24 mouse cellular contexts compared by ENCODE assay signal in the genomic region with DNA sequence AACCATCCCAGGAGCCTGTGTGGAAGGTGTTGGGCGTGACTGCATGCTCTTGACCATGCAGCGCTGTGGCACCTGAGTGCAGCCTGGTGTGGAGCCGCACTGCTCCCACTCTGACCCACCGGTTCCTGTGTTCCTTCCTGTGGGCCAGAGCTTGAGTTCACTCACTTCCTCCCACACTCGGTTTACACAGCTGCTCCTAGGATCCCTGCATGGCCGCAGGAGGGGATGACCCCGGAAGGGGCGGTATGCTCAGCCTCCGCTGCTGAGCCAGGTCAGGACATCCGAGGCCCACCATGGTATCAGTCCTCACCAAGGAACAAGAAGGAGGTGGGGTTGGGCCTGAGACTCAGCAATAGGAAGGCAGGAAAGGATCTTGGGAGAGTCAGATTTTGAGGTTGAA.
DNase-seq lines count a peak whose midpoint lies in the region; ATAC-seq and TF ChIP-seq lines count a peak whose summit lies in the region.
"Had no signal": no experiment of that assay in that cellular context is flagged by ENCODE, and none has a peak within 500 bp of the region (broad histone marks: within the 10 kb centered on the region; RNA-seq: fewer than 3 reads in every experiment).

No protein-coding gene starts in this region.

- no peak for ATAC-seq in forebrain, embryonic 13.5 days
- ATAC-seq in heart, postnatal 0 days (ENCODE audit: insufficient read depth, low read depth) = 0 out of 2 replicates have a peak, but pooled peaks have one; percentile 29
- ATAC-seq in midbrain, embryonic 15.5 days (replicated peaks) = no peak
- ATAC-seq: forebrain, embryonic 14.5 days; hindbrain, postnatal 0 days; intestine, embryonic 15.5 days had no signal

- no peak for DNase-seq in forebrain, embryonic 10.5 days (ENCODE audit: extremely low spot score, low spot score)
- no peak for DNase-seq in heart, postnatal 0 days (ENCODE audit: low spot score)
- no peak for DNase-seq in heart, postnatal 4 days
- no peak for DNase-seq in layer of hippocampus, adult 2 months (ENCODE audit: low spot score in 2 of 2)
- no peak for DNase-seq in layer of hippocampus, postnatal 14 days (ENCODE audit: low spot score in 2 of 2)
- no peak for DNase-seq in midbrain, embryonic 10.5 days (ENCODE audit: low spot score)
- DNase-seq: adrenal gland, adult 8-10 months; cerebellum, adult 2 months; cerebellum, postnatal 14 days; gastrocnemius, postnatal 14 days; kidney, adult 2 months; lung, postnatal 36 days; retina, postnatal 1 day; right cerebral cortex, postnatal 14 days had no signal

- 0 out of 2 replicates have a peak overlapping the region, but pooled peaks have one; percentile 2 for H3K27ac ChIP-seq in forebrain, embryonic 10.5 days
- no peak overlapping the region for H3K27ac ChIP-seq in forebrain, embryonic 13.5 days
- no peak overlapping the region; the same call in 1 of the 2 replicates for H3K27ac ChIP-seq in heart, postnatal 0 days (ENCODE audit: low read depth)
- H3K27ac ChIP-seq in layer of hippocampus, adult 2 months = 0 out of 2 replicates have a peak overlapping the region, but pooled peaks have one; percentile 14
- H3K27ac ChIP-seq in midbrain, embryonic 10.5 days (replicated peaks) = peak overlapping the region; percentile 30; the same call in 1 of the 2 replicates
- no peak overlapping the region for H3K27ac ChIP-seq in midbrain, embryonic 15.5 days
- H3K27ac ChIP-seq: embryonic facial prominence, embryonic 15.5 days; heart, embryonic 15.5 days; hindbrain, postnatal 0 days; intestine, embryonic 15.5 days; limb, embryonic 13.5 days; midbrain, embryonic 12.5 days had no signal

- H3K4me3 ChIP-seq in forebrain, embryonic 10.5 days = no peak overlapping the region
- no peak overlapping the region for H3K4me3 ChIP-seq in forebrain, embryonic 13.5 days
- H3K4me3 ChIP-seq in heart, postnatal 0 days (ENCODE audit: low read depth, low read length) = no peak overlapping the region
- no peak overlapping the region for H3K4me3 ChIP-seq in layer of hippocampus, adult 2 months
- H3K4me3 ChIP-seq in midbrain, embryonic 10.5 days = no peak overlapping the region
- H3K4me3 ChIP-seq in midbrain, embryonic 15.5 days = no peak overlapping the region
- H3K4me3 ChIP-seq: embryonic facial prominence, embryonic 15.5 days; heart, embryonic 15.5 days; intestine, embryonic 15.5 days; limb, embryonic 13.5 days; midbrain, embryonic 12.5 days had no signal

- TF ChIP-seq EP300 in heart, postnatal 0 days (IDR thresholded peaks at IDR 0.05; ENCODE audit: low read depth) = no peak

- H3K27me3 ChIP-seq in forebrain, embryonic 10.5 days (ENCODE audit: poor library complexity, severe bottlenecking) = no peaks in the 10 kb centered on the region
- H3K27me3 ChIP-seq in forebrain, embryonic 13.5 days = no peaks in the 10 kb centered on the region
- no peaks in the 10 kb centered on the region for H3K27me3 ChIP-seq in heart, postnatal 0 days (ENCODE audit: control insufficient read depth, insufficient read depth, low read length)
- no peaks in the 10 kb centered on the region for H3K27me3 ChIP-seq in midbrain, embryonic 10.5 days (ENCODE audit: low read depth, poor library complexity, severe bottlenecking)
- H3K27me3 ChIP-seq in midbrain, embryonic 15.5 days (replicated peaks) = no peaks in the 10 kb centered on the region
- H3K27me3 ChIP-seq: CH12.LX; embryonic facial prominence, embryonic 15.5 days; heart, embryonic 15.5 days; intestine, embryonic 15.5 days; limb, embryonic 13.5 days; midbrain, embryonic 12.5 days had no signal

- no peak overlapping the region for H3K9ac ChIP-seq in forebrain, embryonic 13.5 days
- no peak overlapping the region for H3K9ac ChIP-seq in heart, postnatal 0 days (replicated peaks; ENCODE audit: low read depth, low read length)
- no peak overlapping the region for H3K9ac ChIP-seq in midbrain, embryonic 15.5 days
- H3K9ac ChIP-seq: embryonic facial prominence, embryonic 15.5 days; heart, embryonic 15.5 days; intestine, embryonic 15.5 days; limb, embryonic 13.5 days; midbrain, embryonic 12.5 days had no signal

- H3K36me3 ChIP-seq in forebrain, embryonic 10.5 days (replicated peaks) = peaks cover 34% of the 10 kb centered on the region
- peaks cover 9% of the 10 kb centered on the region; the same call in 1 of the 2 replicates for H3K36me3 ChIP-seq in forebrain, embryonic 13.5 days (ENCODE audit: poor library complexity, severe bottlenecking)
- peaks cover 21% of the 10 kb centered on the region for H3K36me3 ChIP-seq in heart, postnatal 0 days (replicated peaks; ENCODE audit: control insufficient read depth, insufficient read depth, low read length)
- H3K36me3 ChIP-seq in midbrain, embryonic 10.5 days = peaks cover 42% of the 10 kb centered on the region
- 0 out of 2 replicates have a peak, but pooled peaks cover 3% of the 10 kb centered on the region for H3K36me3 ChIP-seq in midbrain, embryonic 15.5 days (replicated peaks)
- H3K36me3 ChIP-seq: intestine, embryonic 15.5 days; midbrain, embryonic 12.5 days had no signal

- H3K4me1 ChIP-seq in forebrain, embryonic 10.5 days = peaks cover 31% of the 10 kb centered on the region
- peaks cover 15% of the 10 kb centered on the region for H3K4me1 ChIP-seq in forebrain, embryonic 13.5 days
- H3K4me1 ChIP-seq in heart, postnatal 0 days (ENCODE audit: control insufficient read depth, insufficient read depth) = no peaks in the 10 kb centered on the region
- H3K4me1 ChIP-seq in midbrain, embryonic 10.5 days = peaks cover 26% of the 10 kb centered on the region
- peaks cover 13% of the 10 kb centered on the region for H3K4me1 ChIP-seq in midbrain, embryonic 15.5 days
- H3K4me1 ChIP-seq: heart, embryonic 15.5 days had no signal

- no peak for TF ChIP-seq CTCF in heart, postnatal 0 days (IDR thresholded peaks at IDR 0.05; ENCODE audit: low read depth)
- TF ChIP-seq CTCF in layer of hippocampus, adult 2 months (conservative IDR thresholded peaks at IDR 0.05) = no peak

- 86% methylated on average over 10 of the region's 10 CpGs for WGBS in forebrain, embryonic 10.5 days
- WGBS in forebrain, embryonic 13.5 days = 93% methylated on average over 10 of the region's 10 CpGs
- WGBS in heart, postnatal 0 days = 69% methylated on average over 10 of the region's 10 CpGs
- 90% methylated on average over 10 of the region's 10 CpGs for WGBS in midbrain, embryonic 10.5 days
- 88% methylated on average over 10 of the region's 10 CpGs for WGBS in midbrain, embryonic 15.5 days

- H3K9me3 ChIP-seq in forebrain, embryonic 10.5 days = no peaks in the 10 kb centered on the region
- no peaks in the 10 kb centered on the region for H3K9me3 ChIP-seq in forebrain, embryonic 13.5 days (replicated peaks)
- H3K9me3 ChIP-seq in heart, postnatal 0 days (replicated peaks; ENCODE audit: control insufficient read depth, low read length) = 0 out of 2 replicates have a peak, but pooled peaks cover 3% of the 10 kb centered on the region
- H3K9me3 ChIP-seq in midbrain, embryonic 10.5 days (replicated peaks) = no peaks in the 10 kb centered on the region
- H3K9me3 ChIP-seq in midbrain, embryonic 15.5 days = no peaks in the 10 kb centered on the region
- H3K9me3 ChIP-seq: embryonic facial prominence, embryonic 15.5 days; heart, embryonic 15.5 days; intestine, embryonic 15.5 days; limb, embryonic 13.5 days; midbrain, embryonic 12.5 days had no signal

- H3K4me2 ChIP-seq in forebrain, embryonic 13.5 days = no peak overlapping the region
- H3K4me2 ChIP-seq in heart, postnatal 0 days (ENCODE audit: low read depth, low read length) = no peak overlapping the region
- no peak overlapping the region for H3K4me2 ChIP-seq in midbrain, embryonic 15.5 days
- H3K4me2 ChIP-seq: embryonic facial prominence, embryonic 15.5 days; heart, embryonic 15.5 days; intestine, embryonic 15.5 days; limb, embryonic 13.5 days; midbrain, embryonic 12.5 days had no signal

Comparison
In these comparisons a context has a peak if more than half of its experiments do, and no peak if none do; other contexts are left out.
1. H3K27ac ChIP-seq: peak in forebrain, embryonic 10.5 days (single experiment), layer of hippocampus, adult 2 months (single experiment) and midbrain, embryonic 10.5 days (single experiment); none in forebrain, embryonic 13.5 days (single experiment), heart, postnatal 0 days (single experiment) and midbrain, embryonic 15.5 days (single experiment).